Mouse (Mus musculus) forebrain, embryonic 16.5 days (tissue): ENCODE measurements at regions not wholly inside any gene's neighbourhood (a gene's known extent, or its start where the extent isn't known, plus 50 kb on each side); places are given as distances from the start of the nearest gene placed in this dataset.

Source experiments
- ATAC-seq: fragments of 200-750 bp; cut with Nextera tagmentation; 2 replicates; pipeline ENCODE4 v1.8.0; 2017; ENCODE audit warnings: mild to moderate bottlenecking, moderate library complexity
- H3K27ac ChIP-seq: fragments of 300-500 bp; sonication (generic); 2 replicates; pipeline ENCODE4 v1.5.1; 2014; ENCODE audit warnings: low read length, control low read depth
- H3K27me3 ChIP-seq: fragments of 300-500 bp; sonication (generic); replicated peaks from 2 replicates; pipeline ENCODE4 v1.6.1; 2014; ENCODE audit warnings: low read length; ENCODE audit not compliant: control insufficient read depth, insufficient read depth
- H3K36me3 ChIP-seq: fragments of 300-500 bp; sonication (generic); 2 replicates; pipeline ENCODE4 v1.6.1; 2014; ENCODE audit not compliant: control insufficient read depth, insufficient read depth
- H3K4me1 ChIP-seq: fragments of 300-500 bp; sonication (generic); replicated peaks from 2 replicates; pipeline ENCODE4 v1.6.1; 2014; ENCODE audit warnings: low read length; ENCODE audit not compliant: control insufficient read depth, insufficient read depth
- H3K4me2 ChIP-seq: fragments of 300-500 bp; sonication (generic); 2 replicates; pipeline ENCODE4 v1.6.1; 2014; ENCODE audit warnings: mild to moderate bottlenecking, low read length, control low read depth
- H3K4me3 ChIP-seq: fragments of 300-500 bp; sonication (generic); replicated peaks from 2 replicates; pipeline ENCODE4 v1.5.1; 2014; ENCODE audit warnings: mild to moderate bottlenecking, low read length, control low read depth
- H3K9ac ChIP-seq: fragments of 300-500 bp; sonication (generic); replicated peaks from 2 replicates; pipeline ENCODE4 v1.6.1; 2014; ENCODE audit warnings: low read depth, low read length, control low read depth
- H3K9me3 ChIP-seq: fragments of 300-500 bp; sonication (generic); 2 replicates; pipeline ENCODE4 v1.6.1; 2016; ENCODE audit warnings: low read length; ENCODE audit not compliant: control insufficient read depth
- WGBS: fragments of 180-500 bp; shearing (Covaris S2); extraction: QIAGEN DNeasy Blood & Tissue Kit; methylation state at CpG from one replicate; pipeline ENCODE4 v1.1.7; 2014; 5-methylcytosine and 5-hydroxymethylcytosine counted together

DNA sequence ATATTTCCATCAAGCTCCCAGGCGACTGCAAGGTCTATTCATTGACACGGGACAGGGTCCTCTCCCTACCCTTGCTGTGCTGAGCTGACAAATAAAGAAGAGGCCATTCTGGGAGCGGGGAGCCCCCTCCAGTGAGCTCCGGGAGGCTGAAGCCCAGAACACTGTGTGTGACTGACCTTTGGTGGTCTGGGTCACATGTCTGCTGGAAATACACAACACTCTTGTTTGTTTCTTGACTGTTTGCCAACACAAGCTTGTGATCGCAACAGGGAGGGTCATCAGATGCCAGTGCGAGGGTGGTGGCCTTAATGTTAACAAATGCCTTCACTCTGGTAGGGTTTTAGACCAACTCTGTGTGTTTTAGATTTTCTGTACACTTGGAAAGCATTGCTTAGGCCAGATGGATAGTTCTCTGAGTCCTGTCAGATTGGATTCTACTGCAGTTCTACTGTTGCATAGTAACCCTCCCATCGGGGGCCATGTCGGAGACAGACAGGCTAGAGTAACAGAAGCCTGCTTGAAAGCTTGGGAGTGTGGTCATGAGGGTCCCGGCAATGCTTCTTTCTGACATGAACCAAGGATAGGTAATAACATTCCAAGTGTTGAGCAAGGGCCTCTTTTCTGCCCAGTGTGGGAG lies 135.4 kb downstream of the Rpl14 start:
- no peak for ATAC-seq
- no peaks in the 10 kb centered on the region for H3K36me3 ChIP-seq
- H3K4me1 ChIP-seq: peaks cover 16% of the 10 kb centered on the region
- no peak overlapping the region for H3K27ac ChIP-seq
- no peaks in the 10 kb centered on the region for H3K27me3 ChIP-seq
- WGBS: 70% methylated on average over 9 of the region's 9 CpGs
- H3K9ac ChIP-seq: no peak overlapping the region
- no peak overlapping the region for H3K4me2 ChIP-seq
- no peak overlapping the region for H3K4me3 ChIP-seq
- H3K9me3 ChIP-seq: no peaks in the 10 kb centered on the region

DNA sequence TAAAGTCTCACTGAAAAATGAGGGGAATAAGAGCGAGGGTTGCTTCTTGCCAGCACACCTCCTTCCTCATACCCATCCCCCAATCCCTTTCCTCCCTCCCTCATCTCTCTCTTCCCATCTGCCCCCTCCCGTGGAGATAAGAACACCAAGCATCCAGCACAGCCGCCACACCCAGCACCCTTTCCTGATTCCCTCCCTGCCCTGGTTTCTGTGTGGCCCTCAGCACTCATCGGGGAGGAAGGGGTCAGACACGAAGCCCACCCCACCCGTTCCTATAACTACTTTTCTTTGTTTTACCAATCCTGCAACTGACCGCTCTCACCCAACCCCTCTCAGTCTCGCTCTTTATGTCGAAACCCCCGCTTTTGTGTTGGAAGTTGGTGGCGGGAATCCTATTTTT lies 137.3 kb downstream of the Rpl14 start:
- Histone ChIP-seq H3K9ac (peak overlapping the region; percentile 44), H3K4me1 (peaks cover 12% of the 10 kb centered on the region), H3K9me3 (peaks cover 2% of the 10 kb centered on the region; the same call in 1 of the 2 replicates), H3K4me3 (peak overlapping the region; percentile 25), H3K27ac (no peak overlapping the region), H3K4me2 (peak overlapping the region; percentile 49), H3K27me3 (no peaks in the 10 kb centered on the region), H3K36me3 (no peaks in the 10 kb centered on the region)
- no peak for ATAC-seq
- 8% methylated on average over 11 of the region's 11 CpGs for whole genome bisulfite sequencing

DNA sequence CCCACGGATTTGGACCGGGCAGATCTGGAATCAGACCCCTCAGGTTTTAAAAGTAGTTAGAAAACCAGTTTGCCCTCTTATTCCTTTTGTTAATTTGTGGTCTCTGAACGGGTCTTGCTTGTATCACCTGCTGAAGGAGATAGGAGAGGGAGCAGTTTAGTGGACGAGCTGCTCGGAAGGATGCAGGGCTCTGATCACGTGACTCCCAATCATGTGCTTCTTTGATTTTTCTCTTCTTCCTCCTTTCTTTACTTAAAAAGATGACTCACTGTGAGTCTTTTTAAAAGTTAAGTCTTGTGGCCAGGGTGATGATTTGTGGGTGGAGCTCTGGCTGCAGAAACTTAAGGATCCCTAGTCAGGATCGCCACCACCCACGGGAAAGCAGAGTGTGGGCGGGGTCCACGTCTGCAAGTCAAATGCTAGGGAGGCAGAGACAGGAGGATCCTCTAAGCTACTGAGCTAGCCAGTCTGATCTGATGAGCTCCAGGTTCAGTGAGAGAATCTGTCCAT lies 138.0 kb downstream of the Rpl14 start:
- Histone ChIP-seq H3K4me2 (peak overlapping the region; percentile 49), H3K36me3 (no peaks in the 10 kb centered on the region), H3K27ac (no peak overlapping the region), H3K4me3 (peak overlapping the region; percentile 25; the same call in 1 of the 2 replicates), H3K9ac (peak overlapping the region; percentile 44), H3K9me3 (peaks cover 2% of the 10 kb centered on the region; the same call in 1 of the 2 replicates), H3K27me3 (no peaks in the 10 kb centered on the region), H3K4me1 (peaks cover 10% of the 10 kb centered on the region)
- ATAC-seq: no peak
- 64% methylated on average over 10 of the region's 10 CpGs for WGBS

DNA sequence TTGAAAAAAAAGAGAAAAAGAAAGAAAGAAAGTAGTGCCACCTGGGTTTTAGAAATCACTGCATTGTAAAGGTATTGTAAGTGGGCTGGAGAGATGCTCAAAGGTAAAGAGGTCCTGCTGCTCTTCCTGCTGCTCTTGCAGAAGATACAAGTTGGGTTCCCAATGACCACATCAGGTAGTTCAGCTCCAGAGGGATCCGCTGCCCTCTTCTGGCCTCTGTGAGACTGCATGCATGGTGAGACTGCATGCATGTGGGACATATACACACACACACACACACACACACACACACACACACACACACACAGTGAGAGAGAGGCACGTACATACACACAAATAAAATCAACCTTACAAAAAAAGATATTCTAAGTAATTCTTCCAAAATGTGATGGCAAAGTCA lies 141.7 kb downstream of the Rpl14 start:
- H3K4me3 ChIP-seq: no peak overlapping the region
- peaks cover 2% of the 10 kb centered on the region; the same call in 1 of the 2 replicates for H3K9me3 ChIP-seq
- H3K4me1 ChIP-seq: peaks cover 10% of the 10 kb centered on the region
- no peaks in the 10 kb centered on the region for H3K36me3 ChIP-seq
- H3K9ac ChIP-seq: no peak overlapping the region
- no peaks in the 10 kb centered on the region for H3K27me3 ChIP-seq
- no peak for ATAC-seq
- WGBS: 97% methylated on average over 2 of the region's 2 CpGs
- no peak overlapping the region for H3K4me2 ChIP-seq
- no peak overlapping the region for H3K27ac ChIP-seq

DNA sequence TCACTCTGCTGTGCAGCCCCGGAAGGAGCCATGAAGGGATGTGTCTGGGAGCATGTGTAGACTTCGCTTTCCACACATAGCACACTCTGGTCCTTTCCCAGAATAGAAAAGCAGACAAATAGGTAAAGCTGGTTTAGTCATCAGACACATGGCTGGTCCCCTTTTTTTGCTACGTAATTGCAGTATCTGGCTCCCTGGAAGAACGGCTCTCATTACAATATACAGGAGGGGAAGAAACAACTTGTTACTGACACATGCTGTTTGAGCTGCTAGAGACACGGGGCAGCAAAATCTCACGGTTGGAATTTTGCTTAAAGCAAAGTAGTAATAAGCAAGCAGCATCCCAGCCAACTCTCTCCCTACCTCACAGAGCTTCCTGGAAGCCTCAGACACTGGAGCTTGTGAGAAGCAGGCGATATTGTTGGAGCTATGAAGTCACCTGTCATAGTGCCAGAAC lies 144.4 kb downstream of the Rpl14 start:
- Histone ChIP-seq H3K27me3 (no peaks in the 10 kb centered on the region), H3K36me3 (no peaks in the 10 kb centered on the region), H3K4me2 (no peak overlapping the region), H3K9ac (no peak overlapping the region), H3K9me3 (peaks cover 2% of the 10 kb centered on the region; the same call in 1 of the 2 replicates), H3K4me1 (no peaks in the 10 kb centered on the region), H3K27ac (no peak overlapping the region; the same call in 1 of the 2 replicates), H3K4me3 (no peak overlapping the region)
- 70% methylated on average over 7 of the region's 7 CpGs for WGBS
- ATAC-seq: no peak

DNA sequence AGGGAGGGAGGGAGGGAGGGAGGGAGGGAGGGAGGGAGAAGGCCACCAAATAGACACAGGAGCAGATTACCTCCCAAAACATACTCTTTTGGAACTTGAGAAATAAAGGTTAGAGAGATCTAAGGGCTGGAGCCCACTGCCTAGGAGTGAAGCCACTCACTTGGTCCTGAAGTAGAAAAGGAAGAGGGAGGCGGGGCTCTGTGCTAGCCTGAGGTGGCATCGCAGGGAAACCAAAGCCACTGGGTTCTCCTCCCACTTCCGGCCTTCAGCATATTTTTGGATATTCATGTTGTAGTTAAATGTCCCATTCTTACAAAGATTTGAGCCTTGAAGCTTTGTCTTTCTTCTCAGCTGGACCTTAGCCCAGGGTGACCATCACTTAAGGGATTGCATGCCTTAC lies 147.6 kb downstream of the Rpl14 start:
- Histone ChIP-seq H3K4me2 (no peak overlapping the region), H3K9me3 (no peaks in the 10 kb centered on the region), H3K27me3 (no peaks in the 10 kb centered on the region), H3K4me1 (no peaks in the 10 kb centered on the region), H3K27ac (no peak overlapping the region), H3K36me3 (no peaks in the 10 kb centered on the region), H3K9ac (no peak overlapping the region), H3K4me3 (no peak overlapping the region)
- 91% methylated on average over 3 of the region's 3 CpGs for WGBS
- ATAC-seq: no peak

DNA sequence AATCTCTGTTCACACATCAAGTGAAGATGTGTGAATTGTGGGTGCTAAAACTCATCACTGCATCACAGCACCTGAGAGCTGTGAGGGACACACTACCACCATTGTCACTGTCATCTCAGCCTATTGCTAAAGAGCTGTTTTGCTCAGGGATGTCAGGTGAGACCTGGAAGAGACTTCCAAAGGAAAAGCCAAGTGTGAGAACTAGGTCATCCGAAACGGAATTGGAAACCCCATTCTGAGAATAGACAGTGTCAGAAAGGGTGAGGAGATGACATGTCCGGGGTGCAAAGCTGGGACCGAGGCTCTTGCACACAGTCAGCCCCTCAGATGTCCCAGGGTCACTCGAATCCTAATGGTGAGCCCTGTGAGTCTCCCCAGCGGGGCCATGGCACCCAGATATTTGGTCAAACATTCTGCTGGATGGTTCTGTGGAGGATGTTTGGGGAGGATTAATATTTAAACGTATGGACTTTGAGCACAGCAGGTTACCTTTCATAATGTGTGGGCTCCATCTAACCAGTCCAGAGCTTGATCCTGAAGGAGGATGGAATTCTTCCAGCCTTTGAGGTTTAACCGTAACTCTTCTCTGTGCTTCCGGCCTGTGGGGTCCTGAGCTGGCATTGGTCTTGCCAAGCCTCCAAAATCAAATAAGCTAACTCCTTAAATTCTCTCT lies 150.3 kb downstream of the Rpl14 start:
- Histone ChIP-seq H3K9me3 (peaks cover 2% of the 10 kb centered on the region; the same call in 1 of the 2 replicates), H3K9ac (no peak overlapping the region)
- no peak for ATAC-seq

DNA sequence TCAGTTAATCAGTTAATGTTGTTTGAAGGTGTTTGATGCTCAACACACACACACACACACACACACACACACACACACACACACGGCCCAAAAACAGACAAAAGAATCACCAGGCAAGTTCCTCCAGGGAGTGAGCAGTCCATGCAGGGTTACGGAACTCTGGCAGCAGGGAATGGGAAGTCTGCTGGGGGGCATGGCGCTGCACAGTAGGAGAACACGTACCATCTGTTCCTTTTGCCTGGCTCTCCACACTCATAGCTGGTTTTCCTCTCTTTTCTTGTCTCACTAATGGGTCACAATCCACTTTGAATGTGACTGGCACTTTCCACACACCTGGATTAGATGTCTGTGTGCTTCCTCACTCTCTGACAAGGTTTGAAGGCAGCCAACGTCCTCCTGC lies 151.8 kb downstream of the Rpl14 start:
- H3K36me3 ChIP-seq: no peaks in the 10 kb centered on the region
- no peak overlapping the region for H3K4me2 ChIP-seq
- 73% methylated on average over 5 of the region's 5 CpGs for WGBS
- no peak overlapping the region for H3K9ac ChIP-seq
- H3K27ac ChIP-seq: no peak overlapping the region
- H3K4me1 ChIP-seq: no peaks in the 10 kb centered on the region
- H3K9me3 ChIP-seq: peaks cover 2% of the 10 kb centered on the region; the same call in 1 of the 2 replicates
- no peak for ATAC-seq
- no peak overlapping the region for H3K4me3 ChIP-seq
- no peaks in the 10 kb centered on the region for H3K27me3 ChIP-seq

More for the DNA sequence above, 150.3 kb downstream of the Rpl14 start:
- Histone ChIP-seq H3K4me1 (no peaks in the 10 kb centered on the region), H3K36me3 (no peaks in the 10 kb centered on the region), H3K27me3 (no peaks in the 10 kb centered on the region), H3K4me2 (no peak overlapping the region), H3K27ac (no peak overlapping the region), H3K4me3 (no peak overlapping the region)
- WGBS: 88% methylated on average over 9 of the region's 9 CpGs

DNA sequence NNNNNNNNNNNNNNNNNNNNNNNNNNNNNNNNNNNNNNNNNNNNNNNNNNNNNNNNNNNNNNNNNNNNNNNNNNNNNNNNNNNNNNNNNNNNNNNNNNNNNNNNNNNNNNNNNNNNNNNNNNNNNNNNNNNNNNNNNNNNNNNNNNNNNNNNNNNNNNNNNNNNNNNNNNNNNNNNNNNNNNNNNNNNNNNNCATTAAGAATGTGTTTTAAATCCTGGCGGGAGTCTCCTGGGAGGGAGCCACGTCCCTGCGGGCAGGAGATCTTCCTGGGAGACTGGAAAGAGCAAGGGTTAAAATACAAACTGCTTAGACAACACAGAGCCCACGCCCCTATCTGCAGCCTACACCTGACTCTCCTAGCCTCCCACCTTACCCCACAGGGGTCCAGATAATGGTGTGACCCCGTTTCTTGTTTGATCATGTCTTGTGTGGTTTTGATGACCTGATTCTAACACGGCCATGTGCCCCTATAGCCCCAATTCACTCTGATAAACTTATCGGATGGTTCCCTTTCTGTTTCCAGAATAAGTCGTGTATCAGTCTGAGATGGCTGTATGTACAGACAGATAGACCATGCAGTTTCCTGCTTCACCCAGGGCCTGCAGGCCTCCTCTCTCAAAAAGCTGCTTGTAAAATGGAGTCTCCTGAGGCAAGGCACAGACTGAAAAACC lies 160.8 kb downstream of the Rpl14 start:
- Histone ChIP-seq H3K9ac (no peak overlapping the region), H3K9me3 (no peaks in the 10 kb centered on the region), H3K27ac (no peak overlapping the region), H3K4me3 (no peak overlapping the region), H3K4me1 (peaks cover 20% of the 10 kb centered on the region), H3K27me3 (no peaks in the 10 kb centered on the region), H3K4me2 (no peak overlapping the region), H3K36me3 (no peaks in the 10 kb centered on the region)
- ATAC-seq: no peak
- 29% methylated on average over 8 of the region's 8 CpGs for WGBS
